Mouse (Mus musculus) brown adipose tissue, adult 24 weeks (tissue): ENCODE results near the gene Asap3. TPM values are rescaled to one million over a fixed set of nuclear protein-coding genes. Genes with fewer than 3 reads are reported as not detected.

Experiments
- H3K27ac ChIP-seq: fragments of 200-500 bp; replicated peaks from 2 replicates; pipeline ENCODE4 v1.5.1; 2012; ENCODE audit warnings: low read depth, mild to moderate bottlenecking, low read length
- H3K4me1 ChIP-seq: fragments of 200-500 bp; 2 replicates; pipeline ENCODE4 v1.6.1; 2012; ENCODE audit warnings: low read length, mixed read lengths; ENCODE audit not compliant: control insufficient read depth, insufficient read depth, insufficient read length
- H3K4me3 ChIP-seq: fragments of 200-500 bp; 2 replicates; pipeline ENCODE4 v1.5.1; 2012; ENCODE audit warnings: low read depth, mild to moderate bottlenecking, low read length, moderate library complexity; ENCODE audit not compliant: insufficient read depth
- polyA plus RNA-seq: library from polyadenylated mRNA; stranded (reverse); fragments of >200 nt; gene quantifications from 2 replicates; pipeline ENCODE4 v1.2.4, GENCODE M21; 2012; ENCODE audit not compliant: missing spikeins, insufficient read depth, insufficient read length

Asap3 gene
- polyA plus RNA-seq, 1 experiment = 1.2 TPM

GRCm38 (mm10) chr4:136283783-136284182 is 77.6 kb downstream of the Asap3 start:
- no peak overlapping the region for H3K4me3 ChIP-seq
- peaks cover 17% of the 10 kb centered on the region for H3K4me1 ChIP-seq
- H3K27ac ChIP-seq = peak overlapping the region; percentile 99

- peak within 1 kb of the TSS; percentile 64 for H3K4me3 ChIP-seq
- H3K4me1 ChIP-seq = peaks cover 17% of the 10 kb centered on the region
- peak within 1 kb of the TSS; percentile 99 for H3K27ac ChIP-seq
Observed at GRCm38 (mm10) chr4:136284455-136284854, 78.3 kb downstream of the Asap3 start, which contains the start of gene Zfp46. Gene Zfp46, plus strand, starts transcription at chr4:136284683.

GRCm38 (mm10) chr4:136284891-136285290 is 78.7 kb downstream of the Asap3 start:
- peak overlapping the region; percentile 62 for H3K4me3 ChIP-seq
- H3K27ac ChIP-seq = peak overlapping the region; percentile 99
- peaks cover 17% of the 10 kb centered on the region for H3K4me1 ChIP-seq

GRCm38 (mm10) chr4:136285348-136285810 is 79.2 kb downstream of the Asap3 start:
- H3K4me3 ChIP-seq = peak overlapping the region; percentile 64
- peaks cover 17% of the 10 kb centered on the region for H3K4me1 ChIP-seq
- H3K27ac ChIP-seq = peak overlapping the region; percentile 99

GRCm38 (mm10) chr4:136285811-136286371 is 79.7 kb downstream of the Asap3 start:
- Histone ChIP-seq H3K4me1 (peaks cover 17% of the 10 kb centered on the region), H3K27ac (peak overlapping the region; percentile 83), H3K4me3 (peak overlapping the region; percentile 73)

GRCm38 (mm10) chr4:136289918-136290780 is 84.0 kb downstream of the Asap3 start:
- Histone ChIP-seq H3K27ac (no peak overlapping the region), H3K4me3 (no peak overlapping the region), H3K4me1 (peaks cover 3% of the 10 kb centered on the region; the same call in 1 of the 2 replicates)

- peaks cover 3% of the 10 kb centered on the region; the same call in 1 of the 2 replicates for H3K4me1 ChIP-seq
- H3K4me3 ChIP-seq = no peak overlapping the region
- no peak overlapping the region for H3K27ac ChIP-seq
Observed at GRCm38 (mm10) chr4:136290781-136291595, 84.8 kb downstream of the Asap3 start.

GRCm38 (mm10) chr4:136291692-136292091 is 85.5 kb downstream of the Asap3 start:
- Histone ChIP-seq H3K4me1 (peaks cover 1% of the 10 kb centered on the region; the same call in 1 of the 2 replicates), H3K4me3 (no peak overlapping the region), H3K27ac (no peak overlapping the region)

Other genes starting within 250 kb of the Asap3 start
- 40.3 and 53.3 TPM in 2 replicates for gene Gale, start 242.6 kb upstream of the Asap3 start, polyA plus RNA-seq
- gene Lypla2, start 233.7 kb upstream of the Asap3 start, polyA plus RNA-seq = 29.3 and 29.8 TPM in 2 replicates
- 20.3 and 31.3 TPM in 2 replicates for gene Pithd1, start 219.1 kb upstream of the Asap3 start, polyA plus RNA-seq
- gene Eloa, start 184.6 kb upstream of the Asap3 start, polyA plus RNA-seq = 28.3 and 33.8 TPM in 2 replicates
- 772 and 1,311 TPM in 2 replicates for gene Rpl11, start 152.9 kb upstream of the Asap3 start, polyA plus RNA-seq
- 75.0 and 78.1 TPM in 2 replicates for gene Id3, start 62.9 kb upstream of the Asap3 start, polyA plus RNA-seq
- gene E2f2, start 34.0 kb upstream of the Asap3 start, polyA plus RNA-seq = 2.9 and 6.4 TPM in 2 replicates
- 10.3 and 11.6 TPM in 2 replicates for gene Tcea3, start 41.4 kb downstream of the Asap3 start, polyA plus RNA-seq
- 3.9 and 6.9 TPM in 2 replicates for gene Zfp46, start 78.3 kb downstream of the Asap3 start, polyA plus RNA-seq
- gene Hnrnpr, start 104.6 kb downstream of the Asap3 start, polyA plus RNA-seq = 34.6 and 36.9 TPM in 2 replicates
- not detected in 2 replicates for gene Htr1d, start 217.2 kb downstream of the Asap3 start, polyA plus RNA-seq